ENCODE assay signal across 1 mouse cellular context in the genomic region with DNA sequence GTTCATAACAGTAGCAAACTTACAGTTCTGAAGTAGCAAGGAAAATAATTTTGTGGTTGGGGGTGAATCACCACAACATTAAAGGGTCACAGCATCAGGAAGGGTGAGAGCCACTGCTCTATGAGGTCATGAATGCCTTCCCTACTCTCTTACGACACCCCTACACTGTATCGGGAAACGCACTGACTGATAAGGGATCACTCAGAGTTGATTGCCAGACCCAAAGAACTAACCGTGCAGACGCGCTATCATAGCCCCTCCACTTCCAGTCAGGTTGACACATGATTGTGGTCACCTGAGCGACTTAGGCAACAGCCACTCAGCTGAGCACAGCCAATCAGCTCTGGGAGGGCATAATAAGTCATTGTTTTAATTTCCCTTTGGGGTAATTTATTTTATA.
TF ChIP-seq lines count a peak whose summit lies in the region.

No protein-coding gene starts in this region.

TF ChIP-seq in MEL, 35 proteins besides CTCF, POLR2A, EP300 and RAD21 (continued from another document):
- TF ChIP-seq TCF12 (IDR thresholded peaks at IDR 0.05; ENCODE audit: low read depth, low read length) (peak; percentile 85), POLR2AphosphoS5 (IDR thresholded peaks at IDR 0.05; ENCODE audit: borderline replicate concordance, low read depth, low read length) (no peak), GABPA (IDR thresholded peaks at IDR 0.05; ENCODE audit: low read depth, low read length) (no peak), SIN3A (IDR thresholded peaks at IDR 0.05; ENCODE audit: low read length) (peak; percentile 79), ZNF384 (IDR thresholded peaks at IDR 0.05; ENCODE audit: low read depth, low read length) (no peak), TAL1 (IDR thresholded peaks at IDR 0.05; ENCODE audit: low read length) (peak; percentile 47), RCOR1 (IDR thresholded peaks at IDR 0.05; ENCODE audit: low read depth, low read length) (no peak), HCFC1 (IDR thresholded peaks at IDR 0.05; ENCODE audit: low read depth, low read length) (0 out of 2 replicates have a peak, but pooled peaks have one; percentile 38), JUND (IDR thresholded peaks at IDR 0.05; ENCODE audit: low read depth, low read length) (no peak), NELFE (IDR thresholded peaks at IDR 0.05; ENCODE audit: low read depth, low read length) (no peak; the same call in 1 of the 2 replicates)
